20 mouse cellular contexts compared by ENCODE assay signal in the genomic region with DNA sequence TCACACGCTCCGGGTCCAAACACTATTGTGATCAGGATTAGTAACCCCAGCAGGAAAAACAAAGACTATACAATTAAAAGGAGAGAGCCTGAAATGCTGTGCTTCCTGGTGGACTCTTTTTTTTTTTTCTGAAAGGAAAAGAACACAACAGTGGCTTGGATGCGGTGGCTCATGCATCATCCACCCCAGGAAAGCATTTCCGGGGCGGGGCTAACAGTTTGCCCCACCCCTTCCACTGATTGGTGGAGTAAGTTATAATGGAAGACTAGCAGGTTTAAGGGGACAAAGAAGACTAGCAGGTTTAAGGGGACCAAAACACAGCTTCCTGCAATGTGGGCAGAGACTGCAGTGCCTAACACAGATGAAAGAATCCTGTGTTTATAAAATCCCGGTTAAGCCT.
DNase-seq lines count a peak whose midpoint lies in the region; ATAC-seq and TF ChIP-seq lines count a peak whose summit lies in the region.
"Had no signal": no experiment of that assay in that cellular context is flagged by ENCODE, and none has a peak within 500 bp of the region (broad histone marks: within the 10 kb centered on the region; RNA-seq: fewer than 3 reads in every experiment).

No protein-coding gene starts in this region.

- no peaks in the 10 kb centered on the region for H3K27me3 ChIP-seq in kidney, embryonic 15.5 days
- no peaks in the 10 kb centered on the region for H3K27me3 ChIP-seq in lung, embryonic 14.5 days (ENCODE audit: insufficient read depth, low read length)
- no peaks in the 10 kb centered on the region for H3K27me3 ChIP-seq in lung, postnatal 0 days (replicated peaks; ENCODE audit: insufficient read depth, low read length)
- H3K27me3 ChIP-seq in intestine, embryonic 16.5 days (replicated peaks; ENCODE audit: control insufficient read depth, insufficient read depth, low read length) = no peaks in the 10 kb centered on the region
- H3K27me3 ChIP-seq: embryonic facial prominence, embryonic 15.5 days; heart, embryonic 13.5 days; hindbrain, embryonic 15.5 days; liver, embryonic 15.5 days had no signal

- H3K4me3 ChIP-seq in kidney, embryonic 15.5 days (replicated peaks) = no peak overlapping the region
- no peak overlapping the region for H3K4me3 ChIP-seq in lung, embryonic 14.5 days (ENCODE audit: low read depth, low read length)
- no peak overlapping the region for H3K4me3 ChIP-seq in lung, postnatal 0 days (ENCODE audit: low read depth, low read length)
- H3K4me3 ChIP-seq in intestine, embryonic 16.5 days (ENCODE audit: low read length) = no peak overlapping the region
- H3K4me3 ChIP-seq: embryonic facial prominence, embryonic 15.5 days; heart, adult 2 months; heart, embryonic 13.5 days; hindbrain, embryonic 15.5 days; left cerebral cortex, adult 2 months; liver, embryonic 15.5 days had no signal

- H3K27ac ChIP-seq in kidney, embryonic 15.5 days = no peak overlapping the region
- no peak overlapping the region for H3K27ac ChIP-seq in lung, embryonic 14.5 days (ENCODE audit: low read depth)
- no peak overlapping the region for H3K27ac ChIP-seq in lung, postnatal 0 days (ENCODE audit: low read length)
- H3K27ac ChIP-seq in intestine, embryonic 16.5 days (ENCODE audit: low read length) = no peak overlapping the region
- H3K27ac ChIP-seq: embryonic facial prominence, embryonic 15.5 days; heart, adult 2 months; heart, embryonic 13.5 days; hindbrain, embryonic 15.5 days; left cerebral cortex, adult 2 months; liver, embryonic 15.5 days had no signal

- H3K4me1 ChIP-seq in kidney, embryonic 15.5 days = no peaks in the 10 kb centered on the region
- H3K4me1 ChIP-seq in lung, embryonic 14.5 days (ENCODE audit: insufficient read depth) = no peaks in the 10 kb centered on the region
- no peaks in the 10 kb centered on the region for H3K4me1 ChIP-seq in lung, postnatal 0 days (ENCODE audit: insufficient read depth, low read depth, low read length)
- H3K4me1 ChIP-seq in intestine, embryonic 16.5 days (ENCODE audit: control insufficient read depth, insufficient read depth, low read length) = no peaks in the 10 kb centered on the region
- H3K4me1 ChIP-seq: embryonic facial prominence, embryonic 15.5 days; heart, embryonic 13.5 days; liver, embryonic 15.5 days had no signal

- peak; percentile 4 for DNase-seq in adrenal gland, postnatal 14 days
- no peak for DNase-seq in adrenal gland, adult (ENCODE audit: inconsistent age in 2 of 2, low spot score in 1 of 2)
- DNase-seq in kidney, adult 9 months = no peak
- peak; percentile 15 for DNase-seq in lung, embryonic 14.5 days
- no peak for DNase-seq in lung, postnatal 0 days (ENCODE audit: low spot score)
- peak; percentile 17 for DNase-seq in testis, postnatal 14 days (ENCODE audit: low spot score)
- DNase-seq: adrenal gland, postnatal 36 days; cerebellum, postnatal 10 days; gastrocnemius, postnatal 36 days; heart, adult 2 months; heart, postnatal 14 days had no signal

- H3K9ac ChIP-seq in kidney, embryonic 15.5 days = no peak overlapping the region
- no peak overlapping the region for H3K9ac ChIP-seq in lung, embryonic 14.5 days
- no peak overlapping the region for H3K9ac ChIP-seq in lung, postnatal 0 days (replicated peaks; ENCODE audit: low read depth)
- H3K9ac ChIP-seq in intestine, embryonic 16.5 days (ENCODE audit: low read depth, low read length) = no peak overlapping the region
- H3K9ac ChIP-seq: embryonic facial prominence, embryonic 15.5 days; heart, embryonic 13.5 days; hindbrain, embryonic 15.5 days; liver, embryonic 15.5 days had no signal

- WGBS in kidney, embryonic 15.5 days = 62% methylated on average over 6 of the region's 6 CpGs
- WGBS in lung, embryonic 14.5 days = 51% methylated on average over 6 of the region's 6 CpGs
- WGBS in lung, postnatal 0 days = 35% methylated on average over 6 of the region's 6 CpGs
- WGBS in intestine, embryonic 16.5 days = 58% methylated on average over 6 of the region's 6 CpGs

- H3K4me2 ChIP-seq in kidney, embryonic 15.5 days = no peak overlapping the region
- H3K4me2 ChIP-seq in lung, embryonic 14.5 days = no peak overlapping the region
- no peak overlapping the region for H3K4me2 ChIP-seq in lung, postnatal 0 days (replicated peaks; ENCODE audit: low read depth, low read length)
- no peak overlapping the region for H3K4me2 ChIP-seq in intestine, embryonic 16.5 days (ENCODE audit: low read depth, low read length)
- H3K4me2 ChIP-seq: embryonic facial prominence, embryonic 15.5 days; heart, embryonic 13.5 days; hindbrain, embryonic 15.5 days; liver, embryonic 15.5 days; midbrain, embryonic 11.5 days had no signal

- TF ChIP-seq CTCF in lung, embryonic 14.5 days (IDR thresholded peaks at IDR 0.05; ENCODE audit: low read depth) = no peak
- no peak for TF ChIP-seq CTCF in lung, postnatal 0 days (IDR thresholded peaks at IDR 0.05)

- no peaks in the 10 kb centered on the region for H3K9me3 ChIP-seq in kidney, embryonic 15.5 days (replicated peaks)
- no peaks in the 10 kb centered on the region for H3K9me3 ChIP-seq in lung, embryonic 14.5 days (ENCODE audit: low read depth, low read length)
- no peaks in the 10 kb centered on the region for H3K9me3 ChIP-seq in lung, postnatal 0 days (ENCODE audit: low read length)
- H3K9me3 ChIP-seq in intestine, embryonic 16.5 days (ENCODE audit: control insufficient read depth, low read length) = no peaks in the 10 kb centered on the region
- H3K9me3 ChIP-seq: embryonic facial prominence, embryonic 15.5 days; heart, embryonic 13.5 days; hindbrain, embryonic 15.5 days; liver, embryonic 15.5 days had no signal

- TF ChIP-seq EP300 in lung, postnatal 0 days (IDR thresholded peaks at IDR 0.05) = no peak

- 0 out of 2 replicates have a peak, but pooled peaks have one; percentile 33 for ATAC-seq in kidney, embryonic 15.5 days (replicated peaks; ENCODE audit: low FRiP score)
- no peak for ATAC-seq in lung, embryonic 14.5 days (ENCODE audit: insufficient read depth)
- ATAC-seq in lung, postnatal 0 days = no peak
- no peak for ATAC-seq in intestine, embryonic 16.5 days
- ATAC-seq: intestine, postnatal 0 days had no signal

- no peaks in the 10 kb centered on the region for H3K36me3 ChIP-seq in kidney, embryonic 15.5 days
- H3K36me3 ChIP-seq in lung, embryonic 14.5 days (ENCODE audit: insufficient read depth) = no peaks in the 10 kb centered on the region
- H3K36me3 ChIP-seq in lung, postnatal 0 days (ENCODE audit: insufficient read depth, low read length) = no peaks in the 10 kb centered on the region
- no peaks in the 10 kb centered on the region for H3K36me3 ChIP-seq in intestine, embryonic 16.5 days (ENCODE audit: control insufficient read depth, insufficient read depth, low read length)
- H3K36me3 ChIP-seq: embryonic facial prominence, embryonic 15.5 days; heart, embryonic 13.5 days; hindbrain, embryonic 15.5 days; liver, embryonic 15.5 days had no signal

Comparison
In these comparisons a context has a peak if more than half of its experiments do, and no peak if none do; other contexts are left out.
1. DNase-seq: peak in adrenal gland, postnatal 14 days (single experiment), lung, embryonic 14.5 days (single experiment) and testis, postnatal 14 days (single experiment); none in adrenal gland, adult (0 of 2), kidney, adult 9 months (single experiment) and lung, postnatal 0 days (single experiment).